Mouse (Mus musculus): Measurements from ENCODE around the gene Tmem63a.

- no peak for TF ChIP-seq REST (IDR thresholded peaks at IDR 0.05; ENCODE audit: insufficient read depth, insufficient read length)
- no peak for TF ChIP-seq USF1 (IDR thresholded peaks at IDR 0.05; ENCODE audit: low read depth)
- TF ChIP-seq TCF12 (IDR thresholded peaks at IDR 0.05; ENCODE audit: insufficient read depth, poor library complexity, severe bottlenecking): no peak
- TF ChIP-seq E2F4 (IDR thresholded peaks at IDR 0.05; ENCODE audit: insufficient read depth): no peak
- TF ChIP-seq MYOG (IDR thresholded peaks at IDR 0.05; ENCODE audit: control insufficient read depth in 1 of 3, insufficient read depth in 1 of 3, insufficient read length in 2 of 3, low read depth in 2 of 3): no peak
Measured at GRCm38 (mm10) chr1:180905307-180905706, 36.8 kb upstream of the Tmem63a start.

Data from myocyte (in vitro differentiated cells).